Mouse (Mus musculus) liver, postnatal 0 days (tissue): Measurements from ENCODE around the gene Tepsin.

Source experiments
- CTCF ChIP-seq: sonication (generic); IDR thresholded peaks from 2 replicates; pipeline ENCODE4 v1.5.1; 2016; ENCODE audit warnings: antibody characterized with exemption, low read depth
- EP300 ChIP-seq: IDR thresholded peaks from 2 replicates; pipeline ENCODE4 v1.6.1; 2016; ENCODE audit warnings: antibody characterized with exemption, low read depth, mild to moderate bottlenecking

- TF ChIP-seq CTCF: no peak
- TF ChIP-seq EP300: no peak
Measured at GRCm38 (mm10) chr11:120063326-120063725, 35.2 kb downstream of the Tepsin start.
